Mouse (Mus musculus) heart, adult 18-20 months (tissue): Measurements from ENCODE around the gene Diaph3. TPM values are rescaled to one million over a fixed set of nuclear protein-coding genes. Genes with fewer than 3 reads are reported as not detected.
"Not testable (repeated sequence)": the region's sequence is repeated elsewhere in the genome, so short reads cannot be mapped to it uniquely, and the experiment has no call there.

Source experiments
- DNase-seq, 2 experiments: peaks; one replicate each; pipeline ENCODE4 v3.0.0; 2021 to 2022; ENCODE audit warnings: mixed read lengths in 1 of 2
- long read RNA-seq, 2 experiments: library from polyadenylated mRNA; stranded (forward); transcript quantifications; one replicate each; pipeline ENCODE4 v2.0.0; 2021
- total RNA-seq, 2 experiments: library from RNA; stranded (reverse); gene quantifications; 2 replicates each; pipeline ENCODE4 v1.2.3; 2021

Diaph3 gene
- 1 to 10 TPM in 1 of 2 experiments, under 1 TPM in 1; 0.60 to 1.5 TPM for total RNA-seq
- long read RNA-seq, experiment 1: 0 reads
- long read RNA-seq, experiment 2: 0 reads

GRCm38 (mm10) chr14:87140963-87141486, at the start of gene Diaph3:
Diaph3 (minus strand) TSS chr14:87141235.
- DNase-seq: peak; percentile 93 to 95

GRCm38 (mm10) chr14:87190685-87191084, 49.6 kb upstream of the Diaph3 start:
- peak; percentile 5 to 57 for DNase-seq

DNA sequence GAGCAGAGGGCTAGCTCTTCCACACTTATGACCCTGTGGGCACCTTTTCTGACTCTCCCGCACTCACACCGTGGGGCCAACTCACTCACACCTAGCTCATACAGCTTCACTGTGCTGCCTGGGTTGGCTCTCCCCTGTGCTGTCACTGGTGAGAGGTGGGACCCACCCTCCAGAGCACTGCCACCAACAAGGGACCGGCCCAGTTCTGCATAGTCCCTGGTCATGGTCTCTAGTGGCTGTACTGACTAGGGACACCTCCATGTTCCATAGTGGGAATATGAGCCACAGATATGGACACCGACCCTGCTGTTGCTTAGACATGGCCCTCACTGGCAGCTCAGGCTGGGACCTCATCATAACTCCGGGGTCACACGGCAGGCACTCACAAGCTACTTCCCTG, 30.5 kb upstream of the Diaph3 start:
- no peak for DNase-seq

GRCm38 (mm10) chr14:87169151-87169550, 28.1 kb upstream of the Diaph3 start:
- DNase-seq: no peak

DNA sequence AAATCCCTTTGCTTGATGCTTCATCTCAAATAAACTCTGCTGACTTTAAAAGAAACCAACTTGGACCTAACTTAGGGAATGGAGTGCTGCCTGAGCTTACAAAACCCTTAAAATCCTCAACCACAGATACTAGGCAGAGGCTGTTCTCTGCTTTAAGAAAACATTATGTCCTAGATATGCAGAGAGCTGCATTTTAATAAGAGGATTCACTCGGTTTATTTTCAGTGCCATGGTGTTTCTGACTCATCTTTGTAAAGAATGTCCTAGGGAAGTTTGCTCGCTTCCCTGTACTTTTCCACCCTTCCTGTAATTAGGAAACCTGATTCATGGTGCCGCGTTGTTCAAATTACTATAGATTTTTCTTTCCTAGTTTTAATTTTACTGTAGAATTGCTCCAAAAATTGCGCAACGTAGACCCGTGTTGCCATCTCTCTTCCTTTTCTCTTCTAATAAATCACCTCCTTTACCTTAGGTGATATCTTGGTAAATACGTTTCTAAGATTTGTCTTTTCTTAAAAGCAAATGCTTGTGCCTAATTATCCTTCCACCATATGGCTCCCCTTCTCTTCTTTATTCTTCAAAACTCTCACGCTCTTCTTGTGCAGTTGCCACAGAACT, 14.7 kb upstream of the Diaph3 start:
- DNase-seq: no peak

GRCm38 (mm10) chr14:87149684-87150083, 8.6 kb upstream of the Diaph3 start:
- no peak for DNase-seq

- no peak for DNase-seq
These were observed 5.7 kb upstream of the Diaph3 start for GRCm38 (mm10) chr14:87146704-87147103.

DNA sequence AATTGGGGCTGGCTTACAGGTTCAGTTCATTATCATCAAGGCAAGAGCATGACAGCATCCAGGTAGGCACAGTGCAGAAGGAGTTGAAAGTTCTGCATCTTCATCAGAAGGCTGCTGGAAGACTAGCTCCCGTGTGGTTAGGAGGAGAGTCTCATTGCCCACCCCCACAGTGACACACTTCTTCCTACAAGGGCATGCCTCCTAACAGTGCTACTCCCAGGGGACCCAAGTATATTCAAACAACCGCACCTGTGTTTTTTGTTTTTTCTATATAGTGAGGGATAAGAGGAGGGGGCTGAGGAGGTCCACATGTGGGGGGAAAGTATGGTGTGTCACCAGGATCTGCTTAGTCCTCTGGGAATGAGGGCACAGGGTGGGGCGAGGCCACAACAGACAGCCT, 4.3 kb upstream of the Diaph3 start:
- no peak for DNase-seq

DNA sequence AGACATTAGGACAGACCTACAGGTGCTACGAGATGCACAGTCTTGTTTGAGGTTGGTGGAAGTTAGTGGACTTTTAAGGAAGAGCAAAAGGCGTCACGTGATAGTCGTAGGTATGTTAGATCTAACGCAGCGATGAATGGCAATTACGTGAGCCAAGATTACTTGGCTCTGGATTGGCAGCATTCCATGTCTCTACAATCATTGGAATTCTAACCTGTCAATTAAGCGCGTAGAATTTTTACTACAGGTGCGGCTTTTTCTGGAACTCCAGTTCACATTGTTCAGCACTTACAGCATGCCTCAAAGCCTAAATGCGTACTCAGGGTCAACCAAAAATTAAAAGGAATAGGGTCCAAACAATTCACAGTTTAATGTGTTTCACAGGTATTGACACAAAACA, 742 bp upstream of the Diaph3 start:
- peak in 1 of 2 experiments; percentile 8 for DNase-seq

- peak; percentile 1 to 3 for DNase-seq
These were observed 590 bp downstream of the Diaph3 start for GRCm38 (mm10) chr14:87140327-87140962.

DNA sequence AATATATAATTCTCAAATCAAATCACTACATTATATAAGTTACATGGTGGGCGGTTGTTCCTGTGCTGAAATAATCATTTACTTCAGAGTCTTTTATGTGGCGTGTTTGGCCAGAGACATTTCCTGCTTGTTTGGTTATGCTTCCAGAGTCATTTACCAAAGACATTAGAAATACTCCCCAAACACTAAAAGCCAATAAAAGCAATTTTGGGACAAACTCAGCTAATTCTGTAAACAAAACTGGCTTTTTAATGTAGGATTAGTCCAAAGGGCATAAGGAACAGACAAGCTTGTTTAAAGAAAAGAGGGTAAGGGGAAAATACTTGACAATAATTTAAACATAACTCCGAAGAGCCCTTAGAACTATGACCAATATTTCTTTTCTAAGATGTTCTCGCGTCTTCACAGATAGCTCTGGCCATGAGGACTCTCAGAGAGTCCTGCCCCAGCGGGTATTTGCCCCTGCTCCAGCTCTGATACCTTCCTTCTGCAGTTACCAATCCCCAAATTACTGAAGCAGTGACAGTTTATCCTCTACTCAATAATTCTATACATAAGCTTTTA, 14.9 kb downstream of the Diaph3 start:
- no peak for DNase-seq

- no peak for DNase-seq
These were observed 15.5 kb downstream of the Diaph3 start for GRCm38 (mm10) chr14:87125492-87125891.

DNA sequence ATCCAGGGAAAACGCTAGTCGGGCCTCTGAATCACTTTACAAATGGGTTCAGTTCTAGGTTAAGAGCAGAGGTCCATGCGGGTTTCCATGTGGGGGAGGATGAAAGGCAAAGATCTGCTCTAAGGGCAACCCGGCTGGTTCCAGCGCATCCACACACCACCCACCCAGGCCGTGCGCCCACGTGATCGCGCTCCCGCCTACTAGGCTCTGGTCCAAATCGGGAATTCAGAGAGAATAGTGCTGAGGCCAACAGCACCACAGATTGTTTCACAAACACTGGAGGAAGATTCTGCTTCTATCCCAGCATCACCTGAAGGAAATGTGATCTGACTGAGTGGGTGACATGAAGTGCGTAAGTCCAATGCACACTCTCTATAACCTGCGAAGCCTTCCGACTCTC, 17.9 kb downstream of the Diaph3 start:
- DNase-seq: no peak

DNA sequence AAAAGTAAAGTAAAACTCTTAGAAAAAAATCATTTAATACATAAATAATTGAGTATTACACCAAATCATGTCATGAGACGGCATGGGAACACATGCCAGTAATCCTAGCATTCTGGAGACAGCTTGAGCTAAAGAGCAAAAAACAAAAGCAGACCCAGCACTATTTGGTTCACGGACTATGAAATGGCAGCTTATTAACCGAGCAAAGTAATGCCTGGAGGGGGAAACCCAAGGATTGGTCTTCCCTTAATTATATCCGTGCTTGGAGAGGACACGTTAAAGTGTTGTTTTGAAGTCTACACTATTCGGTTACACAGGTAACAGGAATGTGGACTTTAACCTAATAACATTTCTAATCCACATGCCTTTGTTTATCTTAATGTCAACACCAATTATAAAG, 19.2 kb downstream of the Diaph3 start:
- DNase-seq: no peak

DNA sequence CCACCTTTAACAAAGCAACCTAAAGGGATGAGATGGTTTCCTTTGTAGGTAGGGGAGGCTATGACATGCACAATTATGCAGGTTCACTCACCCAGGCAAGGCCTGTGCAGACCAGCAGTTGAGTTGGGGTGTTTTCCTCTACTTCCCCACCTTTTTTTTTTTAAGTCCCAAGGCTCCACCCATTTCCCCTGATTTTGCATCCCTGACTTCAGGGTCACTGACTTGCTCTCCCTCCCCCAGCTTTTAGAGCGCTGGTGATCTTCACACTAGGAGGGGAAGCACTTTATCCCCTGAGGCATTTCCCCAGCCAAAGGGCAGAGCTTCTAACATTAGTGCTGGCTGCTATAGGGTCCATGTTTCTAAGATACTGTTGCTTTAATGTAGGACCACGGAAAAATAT, 30.4 kb downstream of the Diaph3 start:
- DNase-seq: no peak

- no peak for DNase-seq
These were observed 41.5 kb downstream of the Diaph3 start for GRCm38 (mm10) chr14:87099380-87100088.

GRCm38 (mm10) chr14:87098093-87098492, 42.9 kb downstream of the Diaph3 start:
- no peak for DNase-seq

GRCm38 (mm10) chr14:87091522-87091921, 49.5 kb downstream of the Diaph3 start:
- no peak for DNase-seq

- DNase-seq: no peak
These were observed 49.9 kb downstream of the Diaph3 start for GRCm38 (mm10) chr14:87091108-87091507.

GRCm38 (mm10) chr14:87088928-87089327, 52.1 kb downstream of the Diaph3 start:
- no peak for DNase-seq

DNA sequence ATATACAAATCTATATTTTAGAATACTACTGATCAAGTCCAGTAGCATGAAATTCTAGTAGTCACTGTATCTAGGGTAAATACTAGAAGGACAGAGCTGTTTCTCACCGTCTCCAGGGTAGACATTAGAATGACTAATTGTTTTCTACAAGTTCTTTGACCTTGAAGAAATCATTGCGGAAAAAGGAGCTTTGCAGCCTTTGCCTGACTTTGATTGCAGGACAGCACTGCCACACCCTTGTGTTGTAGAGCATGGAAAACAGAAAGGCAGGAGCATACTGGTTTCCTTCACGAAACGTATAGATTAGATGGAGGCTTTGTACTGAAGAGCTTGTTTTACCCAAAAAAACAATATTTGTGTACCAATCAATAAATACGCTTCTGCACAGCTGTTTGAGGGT, 52.6 kb downstream of the Diaph3 start:
- DNase-seq: no peak

DNA sequence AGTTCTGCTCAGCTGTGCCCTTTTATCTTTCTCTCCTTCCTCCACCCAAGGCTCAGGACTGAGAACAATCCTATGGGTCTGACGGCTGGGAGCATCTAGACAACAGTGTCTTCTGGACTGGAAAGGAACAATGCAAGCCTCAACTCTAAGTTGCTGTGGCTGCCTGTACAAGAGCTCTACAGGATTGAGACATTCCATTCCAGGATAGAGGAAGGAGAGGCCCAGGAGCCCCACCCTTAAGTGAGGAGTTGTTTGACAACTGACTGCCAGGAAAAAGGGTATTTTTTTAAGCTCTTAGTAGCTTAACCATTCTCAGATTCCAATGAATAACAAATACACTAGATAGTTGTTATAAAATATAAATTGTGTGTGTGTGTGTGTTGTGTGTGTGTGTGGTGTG, 53.0 kb downstream of the Diaph3 start:
- no peak for DNase-seq

- not testable (repeated sequence) for DNase-seq
These were observed 56.1 kb downstream of the Diaph3 start for GRCm38 (mm10) chr14:87084906-87085305.
